Mouse (Mus musculus) heart, embryonic 16.5 days (tissue): ENCODE results near the gene Hecw2. TPM values are rescaled to one million over a fixed set of nuclear protein-coding genes. Genes with fewer than 3 reads are reported as not detected.

Experiments
- ATAC-seq: fragments of 200-750 bp; cut with Nextera tagmentation; replicated peaks from 2 replicates; pipeline ENCODE4 v1.8.0; 2017; ENCODE audit warnings: moderate number of reproducible peaks; ENCODE audit not compliant: insufficient read depth, low FRiP score; ENCODE audit errors: extremely low read depth
- H3K27ac ChIP-seq: fragments of 300-500 bp; sonication (generic); 2 replicates; pipeline ENCODE4 v1.5.1; 2014; ENCODE audit warnings: mild to moderate bottlenecking, low read length, control low read depth, moderate library complexity
- H3K27me3 ChIP-seq: fragments of 300-500 bp; sonication (generic); 2 replicates; pipeline ENCODE4 v1.6.1; 2014; ENCODE audit warnings: low read length, mixed read lengths; ENCODE audit not compliant: control insufficient read depth, insufficient read depth
- H3K36me3 ChIP-seq: fragments of 300-500 bp; sonication (generic); 2 replicates; pipeline ENCODE4 v1.6.1; 2014; ENCODE audit not compliant: control insufficient read depth, insufficient read depth
- H3K4me1 ChIP-seq: fragments of 300-500 bp; sonication (generic); 2 replicates; pipeline ENCODE4 v1.6.1; 2014; ENCODE audit warnings: low read length, mixed read lengths; ENCODE audit not compliant: control insufficient read depth, insufficient read depth
- H3K4me2 ChIP-seq: fragments of 300-500 bp; sonication (generic); 2 replicates; pipeline ENCODE4 v1.6.1; 2014; ENCODE audit warnings: low read depth, mild to moderate bottlenecking, control low read depth, low read length
- H3K4me3 ChIP-seq: fragments of 300-500 bp; sonication (generic); 2 replicates; pipeline ENCODE4 v1.5.1; 2014; ENCODE audit warnings: mild to moderate bottlenecking, control low read depth, low read length
- H3K9ac ChIP-seq: fragments of 300-500 bp; sonication (generic); 2 replicates; pipeline ENCODE4 v1.6.1; 2014; ENCODE audit warnings: low read length, control low read depth
- H3K9me3 ChIP-seq: fragments of 300-500 bp; sonication (generic); replicated peaks from 2 replicates; pipeline ENCODE4 v1.6.1; 2016; ENCODE audit warnings: low read length; ENCODE audit not compliant: control insufficient read depth
- WGBS: fragments of 180-500 bp; shearing (Covaris S2); extraction: QIAGEN DNeasy Blood & Tissue Kit; methylation state at CpG from one replicate; pipeline ENCODE4 v1.1.7; 2014; 5-methylcytosine and 5-hydroxymethylcytosine counted together
- polyA plus RNA-seq: library from polyadenylated mRNA; unstranded; fragments of >200 nt; fragmentation: Nextera tagmentation; extraction: Ambion mirVana; gene quantifications from 2 replicates; pipeline ENCODE4 v1.2.1, GENCODE M21; 2015

The Hecw2 gene
- polyA plus RNA-seq, 1 experiment from 2014 or later: 4.4 TPM

- Histone ChIP-seq H3K9me3 (no peaks in the 10 kb centered on the region), H3K4me3 (no peak overlapping the region), H3K4me2 (no peak overlapping the region), H3K27ac (no peak overlapping the region), H3K9ac (no peak overlapping the region), H3K36me3 (no peaks in the 10 kb centered on the region; the same call in 1 of the 2 replicates), H3K4me1 (no peaks in the 10 kb centered on the region), H3K27me3 (no peaks in the 10 kb centered on the region)
- ATAC-seq: no peak
- WGBS: 87% methylated on average over 3 of the region's 3 CpGs
Measured at GRCm38 (mm10) chr1:53860611-53861010, 334.4 kb downstream of the Hecw2 start.

GRCm38 (mm10) chr1:53859175-53859574 is 335.8 kb downstream of the Hecw2 start:
- Histone ChIP-seq H3K9me3 (no peaks in the 10 kb centered on the region), H3K4me3 (no peak overlapping the region), H3K9ac (no peak overlapping the region), H3K36me3 (no peaks in the 10 kb centered on the region; the same call in 1 of the 2 replicates), H3K27ac (no peak overlapping the region), H3K4me1 (no peaks in the 10 kb centered on the region), H3K4me2 (no peak overlapping the region), H3K27me3 (no peaks in the 10 kb centered on the region)
- ATAC-seq: no peak

GRCm38 (mm10) chr1:53856501-53857103 is 338.4 kb downstream of the Hecw2 start:
- H3K4me3 ChIP-seq: no peak overlapping the region
- 72% methylated on average over 7 of the region's 7 CpGs for WGBS

GRCm38 (mm10) chr1:53855732-53856131 is 339.2 kb downstream of the Hecw2 start:
- Histone ChIP-seq H3K4me3 (no peak overlapping the region), H3K36me3 (no peaks in the 10 kb centered on the region; the same call in 1 of the 2 replicates), H3K4me2 (no peak overlapping the region), H3K27ac (no peak overlapping the region), H3K9ac (no peak overlapping the region), H3K9me3 (no peaks in the 10 kb centered on the region), H3K4me1 (no peaks in the 10 kb centered on the region), H3K27me3 (no peaks in the 10 kb centered on the region)
- ATAC-seq: no peak
- WGBS: 86% methylated on average over 7 of the region's 7 CpGs

More at GRCm38 (mm10) chr1:53856501-53857103, 338.4 kb downstream of the Hecw2 start:
- Histone ChIP-seq H3K27ac (no peak overlapping the region), H3K36me3 (no peaks in the 10 kb centered on the region; the same call in 1 of the 2 replicates), H3K9me3 (no peaks in the 10 kb centered on the region), H3K4me2 (no peak overlapping the region), H3K9ac (no peak overlapping the region), H3K27me3 (no peaks in the 10 kb centered on the region), H3K4me1 (no peaks in the 10 kb centered on the region)
- ATAC-seq: no peak

GRCm38 (mm10) chr1:53852086-53852610 is 342.8 kb downstream of the Hecw2 start:
- Histone ChIP-seq H3K4me3 (no peak overlapping the region), H3K36me3 (no peaks in the 10 kb centered on the region; the same call in 1 of the 2 replicates), H3K27ac (no peak overlapping the region), H3K4me2 (no peak overlapping the region), H3K4me1 (no peaks in the 10 kb centered on the region), H3K27me3 (no peaks in the 10 kb centered on the region), H3K9me3 (no peaks in the 10 kb centered on the region), H3K9ac (no peak overlapping the region)
- no peak for ATAC-seq
- 84% methylated on average over 3 of the region's 3 CpGs for WGBS

GRCm38 (mm10) chr1:53851334-53851733 is 343.6 kb downstream of the Hecw2 start:
- no peaks in the 10 kb centered on the region for H3K9me3 ChIP-seq
- no peak overlapping the region for H3K9ac ChIP-seq
- no peak overlapping the region; the same call in 1 of the 2 replicates for H3K27ac ChIP-seq
- H3K36me3 ChIP-seq: no peaks in the 10 kb centered on the region; the same call in 1 of the 2 replicates
- 65% methylated on average over 8 of the region's 8 CpGs for WGBS
- no peak overlapping the region for H3K4me3 ChIP-seq
- ATAC-seq: peak; percentile 45; the same call in 1 of the 2 replicates
- no peaks in the 10 kb centered on the region for H3K4me1 ChIP-seq
- H3K4me2 ChIP-seq: peak overlapping the region; percentile 26; the same call in 1 of the 2 replicates
- H3K27me3 ChIP-seq: no peaks in the 10 kb centered on the region

- no peak; the same call in 1 of the 2 replicates for ATAC-seq
- Histone ChIP-seq H3K9me3 (no peaks in the 10 kb centered on the region), H3K9ac (no peak overlapping the region), H3K27me3 (no peaks in the 10 kb centered on the region), H3K4me1 (no peaks in the 10 kb centered on the region), H3K36me3 (no peaks in the 10 kb centered on the region; the same call in 1 of the 2 replicates), H3K4me2 (no peak overlapping the region), H3K4me3 (no peak overlapping the region), H3K27ac (peak overlapping the region; percentile 43)
- WGBS: 75% methylated on average over 6 of the region's 6 CpGs
Measured at GRCm38 (mm10) chr1:53850891-53851290, 344.1 kb downstream of the Hecw2 start.

- Histone ChIP-seq H3K36me3 (no peaks in the 10 kb centered on the region; the same call in 1 of the 2 replicates), H3K27me3 (no peaks in the 10 kb centered on the region), H3K4me3 (no peak overlapping the region), H3K27ac (no peak overlapping the region), H3K9me3 (no peaks in the 10 kb centered on the region), H3K4me1 (no peaks in the 10 kb centered on the region), H3K4me2 (no peak overlapping the region), H3K9ac (no peak overlapping the region)
- no peak for ATAC-seq
- 59% methylated on average over 2 of the region's 2 CpGs for WGBS
Measured at GRCm38 (mm10) chr1:53846665-53847237, 348.2 kb downstream of the Hecw2 start.

- Histone ChIP-seq H3K9me3 (no peaks in the 10 kb centered on the region), H3K4me3 (no peak overlapping the region), H3K27me3 (no peaks in the 10 kb centered on the region), H3K4me1 (no peaks in the 10 kb centered on the region), H3K4me2 (no peak overlapping the region), H3K9ac (no peak overlapping the region), H3K36me3 (no peaks in the 10 kb centered on the region; the same call in 1 of the 2 replicates), H3K27ac (no peak overlapping the region)
- ATAC-seq: no peak
- 62% methylated on average over 8 of the region's 8 CpGs for WGBS
Measured at GRCm38 (mm10) chr1:53845854-53846253, 349.1 kb downstream of the Hecw2 start.
